Comparison of ENCODE assay signal across 13 mouse cellular contexts in the genomic region with DNA sequence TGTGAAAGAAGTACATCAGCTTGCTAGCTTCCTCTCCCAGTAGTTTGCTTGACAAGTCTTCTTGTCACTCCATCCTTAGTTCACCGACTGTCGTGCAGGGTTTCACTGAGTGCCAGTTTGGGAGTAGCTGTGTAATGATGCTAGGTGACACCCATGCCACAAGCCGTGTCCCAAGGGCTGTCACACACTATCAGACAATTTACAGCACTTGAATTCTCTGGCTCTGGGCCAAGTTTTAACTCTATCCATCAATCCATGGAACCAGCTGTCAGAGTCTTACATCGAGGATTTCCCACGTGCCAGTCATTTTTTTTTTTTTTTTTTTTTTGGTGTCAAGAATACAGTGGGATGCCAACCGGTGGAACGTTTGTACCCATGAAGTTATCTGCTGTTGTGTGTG.
"Had no signal": no experiment of that assay in that cellular context is flagged by ENCODE, and none has a peak within 500 bp of the region (broad histone marks: within the 10 kb centered on the region; RNA-seq: fewer than 3 reads in every experiment).

No protein-coding gene starts in this region.

- H3K9me3 ChIP-seq: limb, embryonic 15.5 days; liver, embryonic 12.5 days; midbrain, embryonic 12.5 days; neural tube, embryonic 15.5 days; stomach, embryonic 15.5 days had no signal

- H3K4me2 ChIP-seq: limb, embryonic 15.5 days; liver, embryonic 12.5 days; midbrain, embryonic 12.5 days; neural tube, embryonic 15.5 days; stomach, embryonic 15.5 days had no signal

- H3K9ac ChIP-seq: limb, embryonic 15.5 days; liver, embryonic 12.5 days; midbrain, embryonic 12.5 days; neural tube, embryonic 15.5 days; stomach, embryonic 15.5 days had no signal

- H3K4me3 ChIP-seq: limb, embryonic 15.5 days; liver, embryonic 12.5 days; midbrain, embryonic 12.5 days; myocyte; neural tube, embryonic 15.5 days; stomach, embryonic 15.5 days had no signal

- H3K36me3 ChIP-seq: limb, embryonic 15.5 days; liver, embryonic 12.5 days; midbrain, embryonic 12.5 days; neural tube, embryonic 15.5 days; stomach, embryonic 15.5 days had no signal

- H3K4me1 ChIP-seq: limb, embryonic 15.5 days; liver, embryonic 12.5 days; midbrain, embryonic 12.5 days; neural tube, embryonic 15.5 days; stomach, embryonic 15.5 days had no signal

- H3K27me3 ChIP-seq: limb, embryonic 15.5 days; liver, embryonic 12.5 days; midbrain, embryonic 12.5 days; neural tube, embryonic 15.5 days; stomach, embryonic 15.5 days had no signal

- H3K27ac ChIP-seq: kidney, postnatal 0 days; limb, embryonic 15.5 days; liver, embryonic 12.5 days; midbrain, embryonic 12.5 days; neural tube, embryonic 15.5 days; stomach, embryonic 15.5 days had no signal

- ATAC-seq: liver, embryonic 12.5 days had no signal

- DNase-seq: kidney, postnatal 36 days; layer of hippocampus, adult 9-11 months; layer of hippocampus, postnatal 36 days; right cerebral cortex, postnatal 4 days; thymus, adult 2 months; thymus, postnatal 25 days had no signal
